Mouse (Mus musculus) kidney, adult 2 months (tissue): ENCODE data around the gene Stx8. TPM values are rescaled to one million over a fixed set of nuclear protein-coding genes. Genes with fewer than 3 reads are reported as not detected.

Source experiments
- DNase-seq: peaks from one replicate; pipeline ENCODE4 v3.0.0; 2021
- H3K27ac ChIP-seq: fragments of 200-500 bp; 2 replicates; pipeline ENCODE4 v1.5.1; 2012; ENCODE audit warnings: low read depth, low read length, control low read depth, inconsistent platforms; ENCODE audit not compliant: insufficient read depth
- H3K27me3 ChIP-seq: fragments of 200-500 bp; replicated peaks from 2 replicates; pipeline ENCODE4 v1.6.1; 2012; ENCODE audit warnings: mild to moderate bottlenecking, moderate library complexity, low read length, inconsistent platforms; ENCODE audit not compliant: control insufficient read depth, insufficient read depth
- H3K36me3 ChIP-seq: fragments of 200-500 bp; 2 replicates; pipeline ENCODE4 v1.6.1; 2012; ENCODE audit warnings: mild to moderate bottlenecking, moderate library complexity, low read length, inconsistent platforms; ENCODE audit not compliant: control insufficient read depth, insufficient read depth
- H3K4me1 ChIP-seq: fragments of 200-500 bp; 2 replicates; pipeline ENCODE4 v1.6.1; 2011; ENCODE audit warnings: low read length; ENCODE audit not compliant: control insufficient read depth, insufficient read depth
- H3K4me3 ChIP-seq: fragments of 200-500 bp; 2 replicates; pipeline ENCODE4 v1.5.1; 2011; ENCODE audit warnings: mild to moderate bottlenecking, low read depth, low read length, control low read depth; ENCODE audit not compliant: insufficient read depth
- CTCF ChIP-seq: fragments of 200-500 bp; conservative IDR thresholded peaks from 2 replicates; pipeline ENCODE4 v1.5.1; 2011; ENCODE audit warnings: low read depth, mild to moderate bottlenecking, control low read depth, low read length, moderate library complexity, mixed read lengths; ENCODE audit not compliant: insufficient read depth, insufficient read length
- POLR2A ChIP-seq: fragments of 200-500 bp; IDR thresholded peaks from one replicate; pipeline ENCODE4 v1.6.1; 2011; ENCODE audit warnings: low read depth, low read length, control low read depth
- WGBS: fragments of 180-500 bp; shearing (Covaris S2); methylation state at CpG from one replicate; pipeline ENCODE4 v1.1.7; 2018; 5-methylcytosine and 5-hydroxymethylcytosine counted together
- polyA plus RNA-seq: library from polyadenylated mRNA; depleted of rRNA; stranded (reverse); fragments of >200 nt; gene quantifications from 2 replicates; pipeline ENCODE4 v1.2.3, GENCODE M21; 2012

The Stx8 gene
- polyA plus RNA-seq, 1 experiment = 10.7 TPM

DNA sequence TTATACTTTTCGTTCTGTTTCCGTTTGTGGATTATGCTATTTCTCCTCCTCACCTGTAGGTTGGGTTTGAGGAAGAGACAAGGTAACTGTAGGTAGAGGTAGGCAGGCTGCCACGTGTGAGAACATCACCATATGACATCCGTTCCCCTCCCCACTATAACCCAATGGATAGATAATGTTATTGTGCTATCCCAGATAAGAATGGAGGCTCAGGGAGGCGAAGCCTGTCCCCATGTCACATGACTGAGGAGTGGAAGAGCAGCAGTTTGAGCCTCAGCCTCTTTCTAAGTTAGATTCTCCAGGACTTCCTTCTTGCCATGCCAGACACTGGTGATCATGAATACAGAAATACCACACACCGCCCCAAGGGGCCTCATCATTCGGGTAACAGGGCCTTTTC is 211.4 kb downstream of the Stx8 start:
- Histone ChIP-seq H3K4me1 (no peaks in the 10 kb centered on the region), H3K27ac (no peak overlapping the region), H3K4me3 (no peak overlapping the region), H3K36me3 (no peaks in the 10 kb centered on the region), H3K27me3 (no peaks in the 10 kb centered on the region)
- TF ChIP-seq POLR2A (no peak), CTCF (no peak)
- no peak for DNase-seq
- 92% methylated on average over 7 of the region's 7 CpGs for WGBS

- no peak overlapping the region for H3K27ac ChIP-seq
- no peaks in the 10 kb centered on the region for H3K36me3 ChIP-seq
- WGBS = 94% methylated on average over 3 of the region's 3 CpGs
- H3K4me3 ChIP-seq = no peak overlapping the region
- DNase-seq = no peak
- no peak for TF ChIP-seq POLR2A
- TF ChIP-seq CTCF = no peak
- H3K27me3 ChIP-seq = no peaks in the 10 kb centered on the region
- peaks cover 3% of the 10 kb centered on the region; the same call in 1 of the 2 replicates for H3K4me1 ChIP-seq
Measured at GRCm38 (mm10) chr11:68185647-68186046, 219.7 kb downstream of the Stx8 start.

GRCm38 (mm10) chr11:68187242-68187641 is 221.2 kb downstream of the Stx8 start:
- peaks cover 3% of the 10 kb centered on the region; the same call in 1 of the 2 replicates for H3K4me1 ChIP-seq
- no peak overlapping the region for H3K4me3 ChIP-seq
- TF ChIP-seq POLR2A = no peak
- TF ChIP-seq CTCF = no peak
- no peak for DNase-seq
- no peak overlapping the region for H3K27ac ChIP-seq
- no peaks in the 10 kb centered on the region for H3K27me3 ChIP-seq
- 80% methylated on average over 8 of the region's 8 CpGs for WGBS
- H3K36me3 ChIP-seq = no peaks in the 10 kb centered on the region

- H3K27ac ChIP-seq = no peak overlapping the region
- H3K36me3 ChIP-seq = no peaks in the 10 kb centered on the region
Measured at GRCm38 (mm10) chr11:68188695-68189201, 222.8 kb downstream of the Stx8 start.

GRCm38 (mm10) chr11:68190849-68191248 is 224.9 kb downstream of the Stx8 start:
- TF ChIP-seq POLR2A (no peak), CTCF (no peak)
- peaks cover 3% of the 10 kb centered on the region; the same call in 1 of the 2 replicates for H3K4me1 ChIP-seq
- DNase-seq = no peak
- no peaks in the 10 kb centered on the region for H3K27me3 ChIP-seq
- no peaks in the 10 kb centered on the region for H3K36me3 ChIP-seq
- no peak overlapping the region for H3K4me3 ChIP-seq
- no peak overlapping the region for H3K27ac ChIP-seq
- 88% methylated on average over 5 of the region's 5 CpGs for WGBS

More at GRCm38 (mm10) chr11:68188695-68189201, 222.8 kb downstream of the Stx8 start:
- peaks cover 3% of the 10 kb centered on the region; the same call in 1 of the 2 replicates for H3K4me1 ChIP-seq
- no peaks in the 10 kb centered on the region for H3K27me3 ChIP-seq
- TF ChIP-seq CTCF (no peak), POLR2A (no peak)
- no peak overlapping the region for H3K4me3 ChIP-seq
- peak; percentile 54 for DNase-seq
- WGBS = 61% methylated on average over 12 of the region's 12 CpGs

- Histone ChIP-seq H3K4me3 (no peak overlapping the region), H3K4me1 (no peaks in the 10 kb centered on the region), H3K27me3 (no peaks in the 10 kb centered on the region), H3K27ac (no peak overlapping the region), H3K36me3 (no peaks in the 10 kb centered on the region)
- no peak for DNase-seq
- 56% methylated on average over 6 of the region's 6 CpGs for WGBS
- TF ChIP-seq CTCF = 0 out of 2 replicates have a peak, but pooled peaks have one; percentile 30
- TF ChIP-seq POLR2A = no peak
Measured at GRCm38 (mm10) chr11:68195168-68195567, 229.2 kb downstream of the Stx8 start.

DNA sequence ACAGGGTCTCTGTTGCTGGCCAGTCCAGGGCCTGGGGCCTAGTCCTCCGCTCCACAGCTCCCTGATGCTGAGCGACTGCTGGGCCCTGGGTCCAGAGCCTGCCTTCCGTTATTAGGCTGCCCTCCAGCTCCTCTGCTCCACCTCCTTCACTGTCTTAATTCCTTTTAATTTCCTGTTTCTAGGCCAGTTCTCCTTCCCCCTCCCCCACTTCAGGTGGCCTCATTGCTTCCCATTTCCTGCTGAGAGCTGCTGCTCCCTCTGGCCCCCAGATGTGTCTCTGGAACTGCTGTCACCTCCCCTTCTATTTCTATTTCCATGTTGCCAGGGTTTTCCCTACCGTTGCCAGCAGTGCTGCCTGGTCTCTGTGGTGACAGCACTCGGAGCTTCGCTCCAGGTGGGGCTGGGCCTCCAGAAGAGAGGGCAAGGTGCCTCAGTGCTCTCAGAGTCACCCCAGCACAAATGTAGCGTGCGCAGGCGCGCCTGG is 229.7 kb downstream of the Stx8 start:
- no peaks in the 10 kb centered on the region for H3K36me3 ChIP-seq
- H3K4me1 ChIP-seq = no peaks in the 10 kb centered on the region
- H3K27ac ChIP-seq = no peak overlapping the region
- TF ChIP-seq POLR2A = no peak
- TF ChIP-seq CTCF = no peak
- WGBS = 86% methylated on average over 10 of the region's 10 CpGs
- H3K4me3 ChIP-seq = no peak overlapping the region
- H3K27me3 ChIP-seq = no peaks in the 10 kb centered on the region
- no peak for DNase-seq
